Mouse (Mus musculus) midbrain, embryonic 12.5 days (tissue): ENCODE measurements around the gene Sema6d. TPM values are rescaled to one million over a fixed set of nuclear protein-coding genes. Genes with fewer than 3 reads are reported as not detected.

Source experiments
- ATAC-seq: fragments of 200-750 bp; cut with Nextera tagmentation; 2 replicates; pipeline ENCODE4 v1.8.0; 2017; ENCODE audit warnings: low read depth, moderate TSS enrichment, moderate library complexity; ENCODE audit not compliant: low FRiP score
- H3K27ac ChIP-seq: fragments of 300-500 bp; sonication (generic); replicated peaks from 2 replicates; pipeline ENCODE4 v1.5.1; 2016; ENCODE audit warnings: mild to moderate bottlenecking
- H3K27me3 ChIP-seq: fragments of 300-500 bp; sonication (generic); 2 replicates; pipeline ENCODE4 v1.6.1; 2016; ENCODE audit warnings: mild to moderate bottlenecking
- H3K36me3 ChIP-seq: fragments of 300-500 bp; sonication (generic); 2 replicates; pipeline ENCODE4 v1.6.1; 2016
- H3K4me1 ChIP-seq: fragments of 300-500 bp; sonication (generic); 2 replicates; pipeline ENCODE4 v1.6.1; 2016
- H3K4me2 ChIP-seq: fragments of 300-500 bp; sonication (generic); replicated peaks from 2 replicates; pipeline ENCODE4 v1.6.1; 2016; ENCODE audit warnings: mild to moderate bottlenecking, moderate library complexity
- H3K4me3 ChIP-seq: fragments of 300-500 bp; sonication (generic); 2 replicates; pipeline ENCODE4 v1.5.1; 2016; ENCODE audit warnings: mild to moderate bottlenecking
- H3K9ac ChIP-seq: fragments of 300-500 bp; sonication (generic); replicated peaks from 2 replicates; pipeline ENCODE4 v1.6.1; 2016; ENCODE audit warnings: mild to moderate bottlenecking, moderate library complexity
- H3K9me3 ChIP-seq: fragments of 300-500 bp; sonication (generic); 2 replicates; pipeline ENCODE4 v1.6.1; 2016; ENCODE audit warnings: mild to moderate bottlenecking
- WGBS: fragments of 180-500 bp; shearing (Covaris S2); methylation state at CpG from one replicate; pipeline ENCODE4 v1.1.7; 2016; 5-methylcytosine and 5-hydroxymethylcytosine counted together
- polyA plus RNA-seq: library from polyadenylated mRNA; unstranded; fragments of >200 nt; fragmentation: Nextera tagmentation; extraction: Ambion mirVana; gene quantifications from 2 replicates; pipeline ENCODE4 v1.2.1, GENCODE M21; 2016

Sema6d gene
- polyA plus RNA-seq, 1 experiment from 2014 or later, result 17.5 TPM

DNA sequence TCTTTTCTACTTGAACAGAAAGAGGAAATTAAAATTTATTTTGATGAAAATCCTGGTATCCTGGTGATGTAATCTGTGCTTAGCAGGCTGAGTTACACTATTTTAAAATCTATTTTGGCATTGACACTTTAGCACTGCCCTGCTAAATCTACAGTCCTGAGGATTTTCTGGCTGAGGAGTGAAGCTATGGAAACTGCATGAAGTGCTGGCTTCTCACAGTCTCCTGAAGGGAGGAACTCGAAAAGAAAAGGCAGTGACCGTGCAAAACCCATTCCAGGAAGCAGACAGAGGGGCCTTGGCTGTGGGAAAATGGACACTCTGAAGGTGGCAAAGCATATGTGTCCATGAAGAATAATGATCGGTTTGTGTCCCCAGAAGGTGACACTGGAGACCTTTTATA, 460.5 kb downstream of the Sema6d start:
- H3K9me3 ChIP-seq, result no peaks in the 10 kb centered on the region
- H3K27ac ChIP-seq, result no peak overlapping the region
- H3K36me3 ChIP-seq, result no peaks in the 10 kb centered on the region
- H3K27me3 ChIP-seq, result no peaks in the 10 kb centered on the region
- no peak for ATAC-seq
- 55% methylated on average over 3 of the region's 3 CpGs for WGBS
- no peak overlapping the region for H3K4me2 ChIP-seq
- H3K4me1 ChIP-seq, result no peaks in the 10 kb centered on the region
- H3K9ac ChIP-seq, result no peak overlapping the region
- no peak overlapping the region for H3K4me3 ChIP-seq

- 73% methylated on average over 1 of the region's 1 CpGs for WGBS
- ATAC-seq, result no peak
- no peak overlapping the region for H3K27ac ChIP-seq
- H3K4me2 ChIP-seq, result no peak overlapping the region
- no peak overlapping the region for H3K4me3 ChIP-seq
- no peaks in the 10 kb centered on the region for H3K27me3 ChIP-seq
- H3K9me3 ChIP-seq, result no peaks in the 10 kb centered on the region
- H3K9ac ChIP-seq, result no peak overlapping the region
- H3K36me3 ChIP-seq, result no peaks in the 10 kb centered on the region
- no peaks in the 10 kb centered on the region for H3K4me1 ChIP-seq
Observed at GRCm38 (mm10) chr2:124554751-124555415, 465.1 kb downstream of the Sema6d start.

DNA sequence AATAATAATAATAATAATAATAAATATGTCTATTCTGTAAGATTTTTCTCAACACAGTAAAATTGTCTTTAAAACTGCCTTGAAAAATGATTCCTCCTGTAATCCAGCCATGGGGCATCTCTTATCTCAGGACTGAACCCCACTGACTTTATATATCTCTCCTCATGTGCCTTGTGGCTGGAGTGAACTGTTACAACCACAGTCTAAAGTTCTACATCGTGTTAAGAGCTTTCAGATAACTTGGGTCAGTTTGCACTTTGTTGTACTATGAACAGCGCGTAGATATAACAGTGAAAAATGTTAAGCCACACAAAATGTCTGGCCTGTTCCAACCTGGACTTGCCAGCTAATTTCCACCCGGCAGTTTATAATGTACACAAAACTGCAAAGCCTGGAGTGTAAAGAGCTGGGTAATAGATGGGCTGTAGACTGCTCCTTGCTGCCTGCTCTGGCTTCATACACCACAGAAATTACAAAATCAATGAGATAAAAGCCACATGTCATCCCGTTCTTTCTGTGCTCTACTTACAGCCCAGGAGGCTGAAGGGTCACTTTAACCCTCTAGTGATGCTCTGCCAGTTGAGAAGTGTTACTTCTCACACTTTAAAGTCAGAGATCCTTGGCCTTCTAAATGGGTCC, 467.2 kb downstream of the Sema6d start:
- Histone ChIP-seq H3K36me3 (no peaks in the 10 kb centered on the region), H3K4me1 (no peaks in the 10 kb centered on the region), H3K4me2 (no peak overlapping the region), H3K4me3 (no peak overlapping the region), H3K9me3 (no peaks in the 10 kb centered on the region), H3K27me3 (no peaks in the 10 kb centered on the region), H3K9ac (no peak overlapping the region), H3K27ac (no peak overlapping the region)
- ATAC-seq, result no peak
- 87% methylated on average over 5 of the region's 5 CpGs for WGBS

GRCm38 (mm10) chr2:124558021-124558420, 468.3 kb downstream of the Sema6d start:
- H3K9ac ChIP-seq, result no peak overlapping the region
- ATAC-seq, result no peak
- H3K36me3 ChIP-seq, result no peaks in the 10 kb centered on the region
- no peak overlapping the region for H3K27ac ChIP-seq
- no peaks in the 10 kb centered on the region for H3K9me3 ChIP-seq
- H3K4me3 ChIP-seq, result no peak overlapping the region
- WGBS, result 91% methylated on average over 7 of the region's 7 CpGs
- H3K4me1 ChIP-seq, result no peaks in the 10 kb centered on the region
- H3K27me3 ChIP-seq, result no peaks in the 10 kb centered on the region
- no peak overlapping the region for H3K4me2 ChIP-seq

GRCm38 (mm10) chr2:124561668-124562067, 471.9 kb downstream of the Sema6d start:
- no peak for ATAC-seq
- 79% methylated on average over 5 of the region's 5 CpGs for WGBS
- Histone ChIP-seq H3K27me3 (no peaks in the 10 kb centered on the region), H3K4me2 (no peak overlapping the region), H3K9ac (no peak overlapping the region), H3K27ac (no peak overlapping the region), H3K4me1 (no peaks in the 10 kb centered on the region), H3K9me3 (no peaks in the 10 kb centered on the region), H3K4me3 (no peak overlapping the region), H3K36me3 (no peaks in the 10 kb centered on the region)

DNA sequence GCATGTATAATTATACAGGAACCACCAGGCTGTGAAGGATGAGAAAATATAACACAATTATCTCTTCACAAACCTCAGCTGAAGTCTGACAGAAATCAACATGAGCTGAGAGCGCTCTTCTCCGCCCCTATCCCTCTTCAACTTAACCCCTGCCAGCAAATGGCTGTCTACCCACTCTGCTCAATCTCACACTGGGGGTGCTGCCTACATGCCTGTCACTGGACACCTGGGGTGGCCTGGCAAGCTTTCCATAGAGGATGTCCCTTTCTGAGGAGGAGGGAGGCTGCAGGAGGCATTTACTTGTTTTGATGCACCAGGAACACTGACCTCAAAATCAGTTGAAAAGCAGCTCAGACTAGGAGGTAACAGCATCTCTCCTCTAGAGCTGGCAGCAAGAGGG, 472.3 kb downstream of the Sema6d start:
- Histone ChIP-seq H3K9me3 (no peaks in the 10 kb centered on the region), H3K9ac (no peak overlapping the region), H3K27me3 (no peaks in the 10 kb centered on the region), H3K36me3 (no peaks in the 10 kb centered on the region), H3K27ac (no peak overlapping the region), H3K4me2 (no peak overlapping the region), H3K4me3 (no peak overlapping the region), H3K4me1 (no peaks in the 10 kb centered on the region)
- WGBS, result 61% methylated on average over 2 of the region's 2 CpGs
- no peak for ATAC-seq

DNA sequence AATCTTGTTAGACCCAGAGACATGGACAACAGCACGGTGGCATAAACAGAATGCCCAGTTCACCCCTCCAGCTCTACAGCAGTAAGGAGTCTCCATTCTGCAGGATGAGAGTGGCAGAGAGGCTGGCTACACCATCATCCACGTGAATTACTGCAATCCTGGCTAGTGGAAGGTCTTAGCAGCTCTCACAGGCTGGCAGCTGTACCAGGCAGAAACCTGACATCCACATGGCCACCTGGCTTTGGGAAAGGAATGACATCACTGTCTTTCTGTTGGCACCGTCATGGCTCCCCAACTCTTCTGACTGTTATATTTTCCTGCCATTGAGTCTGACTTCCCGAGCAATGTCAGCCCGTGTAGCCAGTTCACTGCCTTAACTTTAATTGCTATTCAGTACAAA, 474.0 kb downstream of the Sema6d start:
- Histone ChIP-seq H3K9ac (no peak overlapping the region), H3K4me1 (no peaks in the 10 kb centered on the region), H3K36me3 (no peaks in the 10 kb centered on the region), H3K4me3 (no peak overlapping the region), H3K27me3 (no peaks in the 10 kb centered on the region), H3K27ac (no peak overlapping the region), H3K4me2 (no peak overlapping the region), H3K9me3 (no peaks in the 10 kb centered on the region)
- WGBS, result 88% methylated on average over 5 of the region's 5 CpGs
- no peak for ATAC-seq

GRCm38 (mm10) chr2:124573734-124574133, 484.0 kb downstream of the Sema6d start:
- Histone ChIP-seq H3K4me2 (no peak overlapping the region), H3K36me3 (no peaks in the 10 kb centered on the region), H3K9me3 (no peaks in the 10 kb centered on the region), H3K27ac (no peak overlapping the region), H3K4me3 (no peak overlapping the region), H3K9ac (no peak overlapping the region), H3K27me3 (no peaks in the 10 kb centered on the region), H3K4me1 (no peaks in the 10 kb centered on the region)
- 76% methylated on average over 4 of the region's 4 CpGs for WGBS
- no peak for ATAC-seq

GRCm38 (mm10) chr2:124576053-124576452, 486.3 kb downstream of the Sema6d start:
- Histone ChIP-seq H3K4me3 (no peak overlapping the region), H3K4me1 (no peaks in the 10 kb centered on the region), H3K4me2 (no peak overlapping the region), H3K36me3 (no peaks in the 10 kb centered on the region), H3K9ac (no peak overlapping the region), H3K27ac (no peak overlapping the region), H3K27me3 (no peaks in the 10 kb centered on the region), H3K9me3 (no peaks in the 10 kb centered on the region)
- no peak for ATAC-seq
- WGBS, result 79% methylated on average over 2 of the region's 2 CpGs

DNA sequence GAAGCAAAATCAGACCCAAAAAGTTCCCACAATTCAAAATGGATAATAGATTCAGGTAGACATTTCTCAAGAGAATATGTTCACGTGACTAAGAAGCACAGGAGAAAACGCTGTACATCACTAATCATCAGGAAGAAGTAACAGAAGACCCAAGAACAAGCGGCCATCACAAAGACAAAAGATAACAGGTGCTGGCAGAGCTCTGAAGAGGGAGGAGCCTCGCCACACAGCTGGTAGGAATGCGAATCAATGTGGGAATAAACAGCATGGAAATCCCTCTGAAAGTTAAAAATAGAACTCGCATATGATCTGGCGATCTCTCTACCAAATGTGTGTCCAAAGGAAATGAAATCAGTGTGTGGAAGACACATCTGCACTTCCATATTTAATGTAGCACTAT, 493.8 kb downstream of the Sema6d start:
- no peaks in the 10 kb centered on the region for H3K27me3 ChIP-seq
- no peaks in the 10 kb centered on the region for H3K36me3 ChIP-seq
- H3K9me3 ChIP-seq, result no peaks in the 10 kb centered on the region
- no peak for ATAC-seq
- H3K4me1 ChIP-seq, result no peaks in the 10 kb centered on the region
- no peak overlapping the region for H3K4me2 ChIP-seq
- H3K9ac ChIP-seq, result no peak overlapping the region
- 78% methylated on average over 7 of the region's 7 CpGs for WGBS
- H3K4me3 ChIP-seq, result no peak overlapping the region
- H3K27ac ChIP-seq, result no peak overlapping the region

DNA sequence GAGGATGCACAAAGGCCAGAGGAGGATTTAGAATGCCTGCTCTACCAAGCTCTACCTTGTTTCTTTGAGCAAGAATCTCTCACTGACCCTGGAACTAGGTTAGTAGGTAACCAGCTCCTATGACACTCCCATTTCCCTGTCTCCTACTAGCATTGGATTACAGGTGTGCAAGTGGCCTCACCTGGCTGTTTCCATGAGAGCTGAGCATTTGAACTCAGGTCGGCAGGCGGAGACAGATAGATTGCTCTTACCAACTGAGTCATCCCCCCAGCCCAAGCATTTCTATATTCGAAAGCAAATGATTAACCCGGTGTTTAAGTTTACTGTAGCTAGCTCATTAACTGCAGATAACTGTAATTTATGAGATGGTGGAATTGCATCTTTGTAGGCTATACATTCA, 503.0 kb downstream of the Sema6d start:
- 91% methylated on average over 4 of the region's 4 CpGs for WGBS
- H3K9me3 ChIP-seq, result no peaks in the 10 kb centered on the region
- H3K4me3 ChIP-seq, result no peak overlapping the region
- H3K27ac ChIP-seq, result no peak overlapping the region
- H3K27me3 ChIP-seq, result peaks cover 4% of the 10 kb centered on the region; the same call in 1 of the 2 replicates
- no peak overlapping the region for H3K9ac ChIP-seq
- no peaks in the 10 kb centered on the region for H3K4me1 ChIP-seq
- no peak for ATAC-seq
- H3K36me3 ChIP-seq, result no peaks in the 10 kb centered on the region
- H3K4me2 ChIP-seq, result no peak overlapping the region

GRCm38 (mm10) chr2:124599014-124599413, 509.2 kb downstream of the Sema6d start:
- H3K4me2 ChIP-seq, result no peak overlapping the region
- no peak for ATAC-seq
- peaks cover 8% of the 10 kb centered on the region for H3K27me3 ChIP-seq
- no peak overlapping the region for H3K4me3 ChIP-seq
- H3K4me1 ChIP-seq, result no peaks in the 10 kb centered on the region
- no peak overlapping the region for H3K9ac ChIP-seq
- no peaks in the 10 kb centered on the region for H3K36me3 ChIP-seq
- 82% methylated on average over 3 of the region's 3 CpGs for WGBS
- no peak overlapping the region for H3K27ac ChIP-seq
- no peaks in the 10 kb centered on the region for H3K9me3 ChIP-seq
